ENCODE assay signal across 20 mouse cellular contexts in genomic region chr13:111236461-111236864, GRCm38 (mm10). TPM values are rescaled to one million over a fixed set of nuclear protein-coding genes. Genes with fewer than 3 reads are reported as not detected.
DNase-seq lines count a peak whose midpoint lies in the region; ATAC-seq and TF ChIP-seq lines count a peak whose summit lies in the region.
"Had no signal": no experiment of that assay in that cellular context is flagged by ENCODE, and none has a peak within 500 bp of the region (broad histone marks: within the 10 kb centered on the region; RNA-seq: fewer than 3 reads in every experiment).

No protein-coding gene starts in this region.

- no peak overlapping the region for H3K9ac ChIP-seq in hindbrain, postnatal 0 days (replicated peaks; ENCODE audit: low read length)
- H3K9ac ChIP-seq in embryonic facial prominence, embryonic 14.5 days (ENCODE audit: low read depth, low read length), result no peak overlapping the region
- H3K9ac ChIP-seq: intestine, embryonic 15.5 days; neural tube, embryonic 12.5 days had no signal

- no peaks in the 10 kb centered on the region for H3K36me3 ChIP-seq in hindbrain, postnatal 0 days (ENCODE audit: insufficient read depth, low read length)
- no peaks in the 10 kb centered on the region for H3K36me3 ChIP-seq in hindbrain, embryonic 10.5 days
- H3K36me3 ChIP-seq in embryonic facial prominence, embryonic 14.5 days (ENCODE audit: control insufficient read depth, insufficient read depth, low read length), result no peaks in the 10 kb centered on the region
- H3K36me3 ChIP-seq: intestine, embryonic 15.5 days; neural tube, embryonic 12.5 days had no signal

- H3K27ac ChIP-seq in hindbrain, postnatal 0 days, result peak overlapping the region; percentile 78; the same call in 1 of the 2 replicates
- no peak overlapping the region for H3K27ac ChIP-seq in hindbrain, embryonic 10.5 days
- peak overlapping the region; percentile 66 for H3K27ac ChIP-seq in embryonic facial prominence, embryonic 14.5 days (replicated peaks; ENCODE audit: low read depth, low read length)
- H3K27ac ChIP-seq: intestine, embryonic 15.5 days; macrophage; neural tube, embryonic 12.5 days had no signal

- no peak overlapping the region for H3K4me3 ChIP-seq in hindbrain, postnatal 0 days (ENCODE audit: low read length)
- H3K4me3 ChIP-seq in hindbrain, embryonic 10.5 days, result no peak overlapping the region
- H3K4me3 ChIP-seq in embryonic facial prominence, embryonic 14.5 days (ENCODE audit: low read depth, low read length), result no peak overlapping the region
- H3K4me3 ChIP-seq: intestine, embryonic 15.5 days; neural tube, embryonic 12.5 days had no signal

- 83% methylated on average over 9 of the region's 9 CpGs for WGBS in hindbrain, postnatal 0 days
- 77% methylated on average over 9 of the region's 9 CpGs for WGBS in hindbrain, embryonic 10.5 days
- WGBS in embryonic facial prominence, embryonic 14.5 days, result 36% methylated on average over 9 of the region's 9 CpGs

- TF ChIP-seq CTCF in hindbrain, postnatal 0 days (IDR thresholded peaks at IDR 0.05; ENCODE audit: low read depth), result no peak

- no peaks in the 10 kb centered on the region for H3K4me1 ChIP-seq in hindbrain, postnatal 0 days (ENCODE audit: insufficient read depth, low read length)
- H3K4me1 ChIP-seq in hindbrain, embryonic 10.5 days (replicated peaks), result peaks cover 14% of the 10 kb centered on the region; the same call in 1 of the 2 replicates
- H3K4me1 ChIP-seq in embryonic facial prominence, embryonic 14.5 days (ENCODE audit: control insufficient read depth, insufficient read depth, low read length), result peaks cover 24% of the 10 kb centered on the region
- H3K4me1 ChIP-seq: intestine, embryonic 15.5 days; neural tube, embryonic 12.5 days had no signal

- H3K4me2 ChIP-seq in hindbrain, postnatal 0 days (ENCODE audit: low read depth, low read length), result no peak overlapping the region
- no peak overlapping the region for H3K4me2 ChIP-seq in embryonic facial prominence, embryonic 14.5 days (ENCODE audit: low read depth, low read length)
- H3K4me2 ChIP-seq: intestine, embryonic 15.5 days; neural tube, embryonic 12.5 days had no signal

- DNase-seq in hindbrain, postnatal 0 days (ENCODE audit: low spot score), result no peak
- no peak for DNase-seq in hindbrain, embryonic 10.5 days (ENCODE audit: low spot score)
- peak; percentile 11 for DNase-seq in lung, postnatal 10 days
- DNase-seq in lung, postnatal 4 days, result no peak
- peak; percentile 51 for DNase-seq in embryonic facial prominence, embryonic 14.5 days (ENCODE audit: low spot score)
- peak; percentile 34 for DNase-seq in mesoderm, embryonic 11.5 days (ENCODE audit: low read depth, low spot score)
- no peak for DNase-seq in liver
- no peak for DNase-seq in adrenal gland, postnatal 10 days
- DNase-seq: thymus, postnatal 14 days had no signal

- no peak for ATAC-seq in hindbrain, postnatal 0 days
- ATAC-seq in embryonic facial prominence, embryonic 14.5 days (ENCODE audit: low read depth), result no peak

- H3K27me3 ChIP-seq in hindbrain, postnatal 0 days (ENCODE audit: insufficient read depth, low read length), result no peaks in the 10 kb centered on the region
- H3K27me3 ChIP-seq in hindbrain, embryonic 10.5 days (ENCODE audit: insufficient read depth, poor library complexity, severe bottlenecking), result no peaks in the 10 kb centered on the region
- H3K27me3 ChIP-seq in embryonic facial prominence, embryonic 14.5 days (replicated peaks; ENCODE audit: control insufficient read depth, insufficient read depth, low read length), result no peaks in the 10 kb centered on the region
- H3K27me3 ChIP-seq: intestine, embryonic 15.5 days; neural tube, embryonic 12.5 days had no signal

- H3K9me3 ChIP-seq in hindbrain, postnatal 0 days (ENCODE audit: low read length), result peaks cover 5% of the 10 kb centered on the region; the same call in 1 of the 2 replicates
- peaks cover 5% of the 10 kb centered on the region; the same call in 1 of the 2 replicates for H3K9me3 ChIP-seq in hindbrain, embryonic 10.5 days
- peaks cover 7% of the 10 kb centered on the region; the same call in 1 of the 2 replicates for H3K9me3 ChIP-seq in embryonic facial prominence, embryonic 14.5 days (ENCODE audit: control insufficient read depth, low read length)
- H3K9me3 ChIP-seq: intestine, embryonic 15.5 days; neural tube, embryonic 12.5 days had no signal

RNA-seq across cellular contexts. Expression of gene Actbl2, which starts 18.4 kb away (rescaled TPM):
- 0.05 TPM in 1 of 2 replicates, not detected in the other for total RNA-seq in hindbrain, postnatal 0 days (2014; rRNA removed)
- polyA plus RNA-seq in hindbrain, postnatal 0 days (2015; fragmentation: Nextera tagmentation; extraction: Ambion mirVana), result 0.06 TPM in 1 of 2 replicates, not detected in the other
- not detected in 2 replicates for polyA plus RNA-seq in hindbrain, embryonic 10.5 days (2016; fragmentation: Nextera tagmentation; extraction: Ambion mirVana)
- 0.12 TPM in 1 of 2 replicates, not detected in the other for polyA plus RNA-seq in embryonic facial prominence, embryonic 14.5 days (2014; fragmentation: Nextera tagmentation; extraction: Ambion mirVana)
- not detected for total RNA-seq in adrenal gland, postnatal 10 days (2021)
- total RNA-seq: ES-E14; gastrocnemius, postnatal 25 days; heart, postnatal 4 days; layer of hippocampus, postnatal 25 days; liver, adult 2 months had no signal
- polyA plus RNA-seq: C2C12; intestine, embryonic 15.5 days; liver, adult 2 months; macrophage; midbrain, embryonic 16.5 days; neural tube, embryonic 12.5 days; small intestine, adult 2 months had no signal

Comparison
In these comparisons a context has a peak if more than half of its experiments do, and no peak if none do; other contexts are left out.
1. DNase-seq: peak in lung, postnatal 10 days (single experiment), embryonic facial prominence, embryonic 14.5 days (single experiment) and mesoderm, embryonic 11.5 days (single experiment); none in hindbrain, postnatal 0 days (single experiment), hindbrain, embryonic 10.5 days (single experiment), lung, postnatal 4 days (0 of 2), liver (single experiment) and adrenal gland, postnatal 10 days (single experiment).